Mouse (Mus musculus) embryonic fibroblast, embryonic 13.5 days (primary cell): Measurements from ENCODE around the gene Cpvl. TPM values are rescaled to one million over a fixed set of nuclear protein-coding genes. Genes with fewer than 3 reads are reported as not detected.

Experiments used
- H3K27ac ChIP-seq: 2 replicates; pipeline ENCODE4 v1.5.1; 2012; ENCODE audit warnings: low read length, control low read depth, inconsistent platforms; ENCODE audit not compliant: insufficient read depth
- H3K4me1 ChIP-seq: 2 replicates; pipeline ENCODE4 v1.6.1; 2011; ENCODE audit warnings: low read length; ENCODE audit not compliant: control insufficient read depth, insufficient read depth
- H3K4me3 ChIP-seq: 2 replicates; pipeline ENCODE4 v1.5.1; 2011; ENCODE audit warnings: mild to moderate bottlenecking, control low read depth, low read length; ENCODE audit not compliant: insufficient read depth
- CTCF ChIP-seq: IDR thresholded peaks from 2 replicates; pipeline ENCODE4 v1.5.1; 2011; ENCODE audit warnings: mild to moderate bottlenecking, control low read depth, low read length, moderate library complexity, borderline replicate concordance; ENCODE audit not compliant: insufficient read depth
- POLR2A ChIP-seq: IDR thresholded peaks from 2 replicates; pipeline ENCODE4 v1.6.1; 2011; ENCODE audit warnings: low read depth, mild to moderate bottlenecking, control low read depth, low read length, moderate library complexity
- polyA plus RNA-seq: library from polyadenylated mRNA; stranded (reverse); fragments of >200 nt; gene quantifications from 2 replicates; pipeline ENCODE4 v1.2.4, GENCODE M21; 2011; ENCODE audit warnings: low read depth; ENCODE audit not compliant: missing spikeins, insufficient read length

The Cpvl gene
- polyA plus RNA-seq, 1 experiment, result not detected

- Histone ChIP-seq H3K27ac (no peak overlapping the region), H3K4me3 (no peak overlapping the region), H3K4me1 (no peaks in the 10 kb centered on the region)
- TF ChIP-seq POLR2A (no peak), CTCF (no peak)
Observed at GRCm38 (mm10) chr6:53944887-53945286, 33.6 kb downstream of the Cpvl start.

GRCm38 (mm10) chr6:53944417-53944816 lies 34.1 kb downstream of the Cpvl start:
- Histone ChIP-seq H3K4me3 (no peak overlapping the region), H3K27ac (no peak overlapping the region), H3K4me1 (no peaks in the 10 kb centered on the region)
- no peak for TF ChIP-seq CTCF
- no peak for TF ChIP-seq POLR2A

GRCm38 (mm10) chr6:53942190-53942831 lies 36.2 kb downstream of the Cpvl start:
- H3K4me1 ChIP-seq, result no peaks in the 10 kb centered on the region

GRCm38 (mm10) chr6:53939752-53940151 lies 38.7 kb downstream of the Cpvl start:
- H3K27ac ChIP-seq, result no peak overlapping the region
- no peaks in the 10 kb centered on the region for H3K4me1 ChIP-seq
- TF ChIP-seq POLR2A (no peak), CTCF (no peak)
- no peak overlapping the region for H3K4me3 ChIP-seq

More at GRCm38 (mm10) chr6:53942190-53942831, 36.2 kb downstream of the Cpvl start:
- Histone ChIP-seq H3K27ac (no peak overlapping the region), H3K4me3 (no peak overlapping the region)
- TF ChIP-seq POLR2A (no peak), CTCF (no peak)

- H3K4me3 ChIP-seq, result no peak overlapping the region
- no peaks in the 10 kb centered on the region for H3K4me1 ChIP-seq
- TF ChIP-seq POLR2A (no peak), CTCF (no peak)
- H3K27ac ChIP-seq, result no peak overlapping the region
Observed at GRCm38 (mm10) chr6:53938942-53939341, 39.5 kb downstream of the Cpvl start.

GRCm38 (mm10) chr6:53937143-53938134 lies 41.0 kb downstream of the Cpvl start:
- TF ChIP-seq CTCF (no peak), POLR2A (no peak)
- Histone ChIP-seq H3K4me1 (no peaks in the 10 kb centered on the region), H3K27ac (no peak overlapping the region), H3K4me3 (no peak overlapping the region)

- TF ChIP-seq POLR2A, result no peak
- no peak for TF ChIP-seq CTCF
- H3K4me3 ChIP-seq, result no peak overlapping the region
- H3K27ac ChIP-seq, result no peak overlapping the region
- no peaks in the 10 kb centered on the region for H3K4me1 ChIP-seq
Observed at GRCm38 (mm10) chr6:53931605-53932004, 46.9 kb downstream of the Cpvl start.

- no peak overlapping the region for H3K4me3 ChIP-seq
- H3K27ac ChIP-seq, result no peak overlapping the region
- H3K4me1 ChIP-seq, result no peaks in the 10 kb centered on the region
- TF ChIP-seq CTCF (no peak), POLR2A (no peak)
Observed at GRCm38 (mm10) chr6:53929858-53930257, 48.6 kb downstream of the Cpvl start.

- H3K4me1 ChIP-seq, result no peaks in the 10 kb centered on the region
- TF ChIP-seq POLR2A, result no peak
- TF ChIP-seq CTCF, result no peak
- no peak overlapping the region for H3K4me3 ChIP-seq
- H3K27ac ChIP-seq, result no peak overlapping the region
Observed at GRCm38 (mm10) chr6:53926197-53926596, 52.3 kb downstream of the Cpvl start.

GRCm38 (mm10) chr6:53925192-53925591 lies 53.3 kb downstream of the Cpvl start:
- Histone ChIP-seq H3K27ac (no peak overlapping the region), H3K4me3 (no peak overlapping the region), H3K4me1 (no peaks in the 10 kb centered on the region)
- no peak for TF ChIP-seq POLR2A
- no peak for TF ChIP-seq CTCF
